Mouse (Mus musculus) subcutaneous adipose tissue, adult 2 months (tissue): ENCODE measurements around the gene Sdf2. TPM values are rescaled to one million over a fixed set of nuclear protein-coding genes. Genes with fewer than 3 reads are reported as not detected.

ENCODE experiments used
- polyA plus RNA-seq: library from polyadenylated mRNA; depleted of rRNA; stranded (reverse); fragments of >200 nt; gene quantifications from 2 replicates; pipeline ENCODE4 v1.2.3, GENCODE M21; 2012; ENCODE audit warnings: low replicate concordance; rRNA removed

The Sdf2 gene
- 123 and 136 TPM in 2 replicates for polyA plus RNA-seq

GRCm38 (mm10) chr11:78245627-78246317, at the start of gene Sdf2, which contains the start of gene Supt6:
TSS of gene Sdf2 (plus strand) at chr11:78245746.
TSS of gene Supt6 (minus strand) at chr11:78245987.

GRCm38 (mm10) chr11:78261380-78262352, 16.1 kb downstream of the Sdf2 start, which contains the start of gene 2610507B11Rik:
TSS of gene 2610507B11Rik (plus strand) at chr11:78261752.

DNA sequence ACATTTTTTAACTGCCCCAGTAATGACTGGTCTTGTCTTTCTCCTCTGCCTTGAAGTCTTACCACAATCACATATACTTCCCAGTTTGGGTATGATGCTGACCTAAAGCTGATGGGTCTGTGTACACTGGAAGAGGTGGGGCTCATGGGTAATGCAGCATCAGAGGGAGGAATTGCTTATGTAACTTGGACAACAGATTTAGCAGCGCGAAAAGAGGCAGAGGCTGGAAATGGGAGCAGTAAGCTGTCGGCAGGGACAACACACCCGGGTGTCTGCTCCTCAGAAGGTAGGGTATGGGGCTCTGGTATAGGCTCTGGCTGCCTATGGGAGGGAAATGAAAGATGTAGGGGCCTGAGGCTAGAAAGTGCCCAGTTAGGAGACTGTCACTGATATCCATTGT, 45.1 kb downstream of the Sdf2 start, which contains the start of gene BC030499:
BC030499 (plus strand) TSS at position 188 of the 400 bp plus-strand sequence.

GRCm38 (mm10) chr11:78301357-78302084, 56.0 kb downstream of the Sdf2 start, which contains the start of gene Spag5:
TSS of gene Spag5 (plus strand) at chr11:78301529.

Other genes with a start within 250 kb of the Sdf2 start
- 2.3 and 8.7 TPM in 2 replicates for gene Dhrs13, start 213.5 kb upstream of the Sdf2 start, polyA plus RNA-seq
- 136 and 176 TPM in 2 replicates for gene Flot2, start 207.8 kb upstream of the Sdf2 start, polyA plus RNA-seq
- 42.7 and 44.1 TPM in 2 replicates for gene Eral1, start 165.4 kb upstream of the Sdf2 start, polyA plus RNA-seq
- 13.2 and 18.0 TPM in 2 replicates for gene Fam222b, start 151.1 kb upstream of the Sdf2 start, polyA plus RNA-seq
- 32.7 and 61.9 TPM in 2 replicates for gene Traf4, start 80.2 kb upstream of the Sdf2 start, polyA plus RNA-seq
- gene Nek8, start 69.1 kb upstream of the Sdf2 start, polyA plus RNA-seq, result 16.3 and 23.8 TPM in 2 replicates
- 81.1 and 154 TPM in 2 replicates for gene Tlcd1, start 69.0 kb upstream of the Sdf2 start, polyA plus RNA-seq
- gene Rpl23a, start 62.2 kb upstream of the Sdf2 start, polyA plus RNA-seq, result 199 and 383 TPM in 2 replicates
- 147 and 188 TPM in 2 replicates for gene Rab34, start 57.3 kb upstream of the Sdf2 start, polyA plus RNA-seq
- gene Proca1, start 52.4 kb upstream of the Sdf2 start, polyA plus RNA-seq, result 4.9 and 12.0 TPM in 2 replicates
- gene Supt6, start 241 bp downstream of the Sdf2 start, polyA plus RNA-seq, result 18.6 and 25.9 TPM in 2 replicates
- 98.7 and 125 TPM in 2 replicates for gene 2610507B11Rik, start 16.0 kb downstream of the Sdf2 start, polyA plus RNA-seq
- 0.23 and 0.24 TPM in 2 replicates for gene BC030499, start 45.1 kb downstream of the Sdf2 start, polyA plus RNA-seq
- 1.3 and 5.4 TPM in 2 replicates for gene Spag5, start 55.8 kb downstream of the Sdf2 start, polyA plus RNA-seq
- gene Aldoc, start 77.2 kb downstream of the Sdf2 start, polyA plus RNA-seq, result 0.95 and 4.4 TPM in 2 replicates
- gene Pigs, start 82.7 kb downstream of the Sdf2 start, polyA plus RNA-seq, result 96.3 and 108 TPM in 2 replicates
- gene Unc119, start 97.7 kb downstream of the Sdf2 start, polyA plus RNA-seq, result 136 and 376 TPM in 2 replicates
- not detected in 2 replicates for gene Foxn1, start 140.8 kb downstream of the Sdf2 start, polyA plus RNA-seq
- 0.27 and 0.40 TPM in 2 replicates for gene Slc13a2, start 176.5 kb downstream of the Sdf2 start, polyA plus RNA-seq
- gene Slc46a1, start 220.0 kb downstream of the Sdf2 start, polyA plus RNA-seq, result 42.4 and 43.1 TPM in 2 replicates